Mouse (Mus musculus): ENCODE data around the gene Agbl5. TPM values are rescaled to one million over a fixed set of nuclear protein-coding genes. Genes with fewer than 3 reads are reported as not detected.

Agbl5 gene
- 10 to 100 TPM; 14.7 to 16.5 TPM for total RNA-seq (2021)
- long read RNA-seq, experiment 1, partial matches to known transcripts = 1 of 2 reads
- long read RNA-seq, experiment 1, other reads (novel, unspliced or antisense) = 1 of 2 reads
- long read RNA-seq, experiment 2, partial matches to known transcripts = 9 of 12 reads
- long read RNA-seq, experiment 2, other reads (novel, unspliced or antisense) = 3 of 12 reads

- intact Hi-C loops (cut with DNase I) = loop anchor here (5.0 to 10.0 kb wide), 2 partner anchors 76 to 174 kb away; partner anchors contain the start of genes Dpysl5 and Mapre3
- peak; percentile 97 for DNase-seq (ENCODE audit: low spot score in 2 of 2)
Observed at GRCm38 (mm10) chr5:30888337-30889087, at the start of gene Agbl5. TSS of gene Agbl5 (plus strand) at chr5:30888694.

GRCm38 (mm10) chr5:30839731-30840130 lies 48.8 kb upstream of the Agbl5 start:
- intact Hi-C loops (cut with DNase I) = no loop called here
- DNase-seq (ENCODE audit: low spot score in 2 of 2) = no peak

- intact Hi-C loops (cut with DNase I) = no loop called here
- no peak for DNase-seq (ENCODE audit: low spot score in 2 of 2)
Observed at GRCm38 (mm10) chr5:30841896-30842295, 46.6 kb upstream of the Agbl5 start.

- intact Hi-C loops (cut with DNase I) = no loop called here
Observed at GRCm38 (mm10) chr5:30849891-30850555, 38.5 kb upstream of the Agbl5 start.

GRCm38 (mm10) chr5:30850556-30850925 lies 38.0 kb upstream of the Agbl5 start:
- intact Hi-C loops (cut with DNase I) = no loop called here
- DNase-seq (ENCODE audit: low spot score in 2 of 2) = no peak

More at GRCm38 (mm10) chr5:30849891-30850555, 38.5 kb upstream of the Agbl5 start:
- DNase-seq (ENCODE audit: low spot score in 2 of 2) = no peak

GRCm38 (mm10) chr5:30853522-30853921 lies 35.0 kb upstream of the Agbl5 start:
- DNase-seq (ENCODE audit: low spot score in 2 of 2) = no peak
- intact Hi-C loops (cut with DNase I) = no loop called here

GRCm38 (mm10) chr5:30855674-30856073 lies 32.8 kb upstream of the Agbl5 start:
- intact Hi-C loops (cut with DNase I) = loop anchor here (5.0 kb wide), 1 partner anchor 43 kb away; the partner anchor contains the start of gene Mapre3
- no peak for DNase-seq (ENCODE audit: low spot score in 2 of 2)

- intact Hi-C loops (cut with DNase I) = loop anchor here (5.0 kb wide), 1 partner anchor 44 kb away; the partner anchor contains the start of gene Mapre3
- no peak for DNase-seq (ENCODE audit: low spot score in 2 of 2)
Observed at GRCm38 (mm10) chr5:30856124-30856523, 32.4 kb upstream of the Agbl5 start.

GRCm38 (mm10) chr5:30863852-30864251 lies 24.6 kb upstream of the Agbl5 start:
- intact Hi-C loops (cut with DNase I) = no loop called here
- no peak for DNase-seq (ENCODE audit: low spot score in 2 of 2)

GRCm38 (mm10) chr5:30864322-30864721 lies 24.2 kb upstream of the Agbl5 start:
- intact Hi-C loops (cut with DNase I) = no loop called here
- DNase-seq (ENCODE audit: low spot score in 2 of 2) = no peak

GRCm38 (mm10) chr5:30866871-30867270 lies 21.6 kb upstream of the Agbl5 start:
- intact Hi-C loops (cut with DNase I) = no loop called here
- no peak for DNase-seq (ENCODE audit: low spot score in 2 of 2)

GRCm38 (mm10) chr5:30867712-30868111 lies 20.8 kb upstream of the Agbl5 start, which contains the start of gene Tmem214:
TSS of gene Tmem214 (plus strand) at chr5:30868012.
- intact Hi-C loops (cut with DNase I) = no loop called here
- DNase-seq (ENCODE audit: low spot score in 2 of 2) = no peak

GRCm38 (mm10) chr5:30868981-30869380 lies 19.5 kb upstream of the Agbl5 start:
- DNase-seq (ENCODE audit: low spot score in 2 of 2) = no peak
- intact Hi-C loops (cut with DNase I) = no loop called here

GRCm38 (mm10) chr5:30869405-30870130 lies 18.9 kb upstream of the Agbl5 start:
- intact Hi-C loops (cut with DNase I) = no loop called here
- DNase-seq (ENCODE audit: low spot score in 2 of 2) = peak; percentile 76 to 92

GRCm38 (mm10) chr5:30870131-30870406 lies 18.4 kb upstream of the Agbl5 start:
- no peak for DNase-seq (ENCODE audit: low spot score in 2 of 2)
- intact Hi-C loops (cut with DNase I) = no loop called here

GRCm38 (mm10) chr5:30872574-30872973 lies 15.9 kb upstream of the Agbl5 start:
- intact Hi-C loops (cut with DNase I) = no loop called here
- no peak for DNase-seq (ENCODE audit: low spot score in 2 of 2)

- no peak for DNase-seq (ENCODE audit: low spot score in 2 of 2)
- intact Hi-C loops (cut with DNase I) = no loop called here
Observed at GRCm38 (mm10) chr5:30874365-30874764, 14.1 kb upstream of the Agbl5 start.

GRCm38 (mm10) chr5:30878616-30879015 lies 9.9 kb upstream of the Agbl5 start:
- no peak for DNase-seq (ENCODE audit: low spot score in 2 of 2)
- intact Hi-C loops (cut with DNase I) = no loop called here

- DNase-seq (ENCODE audit: low spot score in 2 of 2) = no peak
- intact Hi-C loops (cut with DNase I) = no loop called here
Observed at GRCm38 (mm10) chr5:30879347-30879943, 9.0 kb upstream of the Agbl5 start.

Data from left cerebral cortex, postnatal 14 days (tissue).